Mouse (Mus musculus): Measurements from ENCODE around the gene Pacsin1.

The Pacsin1 gene

DNA sequence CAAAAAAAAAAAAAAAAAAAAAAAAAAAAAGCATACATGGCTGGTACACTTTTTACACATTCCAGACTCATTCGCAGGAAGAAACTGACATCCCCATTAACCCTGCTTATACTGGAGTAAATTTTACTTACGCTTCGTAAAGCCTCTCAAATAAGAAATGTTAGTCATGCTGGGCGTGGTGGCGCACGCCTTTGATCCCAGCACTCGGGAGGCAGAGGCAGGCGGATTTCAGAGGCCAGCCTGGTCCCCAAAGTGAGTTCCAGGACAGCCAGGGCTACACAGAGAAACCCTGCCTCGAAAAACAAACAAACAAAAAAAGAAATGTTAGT lies 19.8 kb upstream of the Pacsin1 start:
- in situ Hi-C loops (cut with MboI, MseI) = loop anchor here in 1 of 2 experiments (10.0 kb wide), 1 partner anchor 1781 kb away; no protein-coding TSS in a partner anchor

GRCm38 (mm10) chr17:27636132-27637020 lies 18.9 kb upstream of the Pacsin1 start, which contains the start of gene Rps10:
Gene Rps10 (minus strand): TSS chr17:27636669.
- in situ Hi-C loops (cut with MboI, MseI) = loop anchor here in 1 of 2 experiments (10.0 kb wide), 1 partner anchor 1782 kb away; no protein-coding TSS in a partner anchor

DNA sequence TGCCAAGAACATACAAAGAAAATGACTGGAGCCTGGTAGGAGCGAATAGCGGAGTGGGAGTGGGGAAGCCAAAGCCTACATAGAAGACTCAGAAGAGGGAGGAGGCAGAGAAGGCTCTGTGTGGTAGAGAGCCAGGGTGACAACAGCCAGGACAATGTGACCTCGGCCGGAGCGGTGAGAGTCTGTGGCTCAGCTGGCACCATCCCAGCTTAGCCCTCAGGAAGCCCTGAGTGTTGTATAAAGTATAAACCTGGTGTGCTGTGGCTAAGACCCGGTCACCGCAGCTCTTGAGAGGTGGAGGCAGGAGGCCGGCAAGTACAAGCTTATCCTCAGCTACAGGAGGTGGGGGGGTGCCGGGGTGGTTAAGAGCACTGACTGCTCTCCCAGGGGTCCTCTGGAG lies 18.0 kb upstream of the Pacsin1 start:
- in situ Hi-C loops (cut with MboI, MseI) = loop anchor here in 1 of 2 experiments (10.0 kb wide), 1 partner anchor 1783 kb away; no protein-coding TSS in a partner anchor

- in situ Hi-C loops (cut with MboI, MseI) = loop anchor here in 1 of 2 experiments (10.0 kb wide), 1 partner anchor 1784 kb away; no protein-coding TSS in a partner anchor
These were observed 16.4 kb upstream of the Pacsin1 start for GRCm38 (mm10) chr17:27638921-27639332.

- in situ Hi-C loops (cut with MboI, MseI) = loop anchor here in 1 of 2 experiments (10.0 kb wide), 1 partner anchor 1785 kb away; no protein-coding TSS in a partner anchor
These were observed 15.5 kb upstream of the Pacsin1 start for GRCm38 (mm10) chr17:27639851-27640250.

DNA sequence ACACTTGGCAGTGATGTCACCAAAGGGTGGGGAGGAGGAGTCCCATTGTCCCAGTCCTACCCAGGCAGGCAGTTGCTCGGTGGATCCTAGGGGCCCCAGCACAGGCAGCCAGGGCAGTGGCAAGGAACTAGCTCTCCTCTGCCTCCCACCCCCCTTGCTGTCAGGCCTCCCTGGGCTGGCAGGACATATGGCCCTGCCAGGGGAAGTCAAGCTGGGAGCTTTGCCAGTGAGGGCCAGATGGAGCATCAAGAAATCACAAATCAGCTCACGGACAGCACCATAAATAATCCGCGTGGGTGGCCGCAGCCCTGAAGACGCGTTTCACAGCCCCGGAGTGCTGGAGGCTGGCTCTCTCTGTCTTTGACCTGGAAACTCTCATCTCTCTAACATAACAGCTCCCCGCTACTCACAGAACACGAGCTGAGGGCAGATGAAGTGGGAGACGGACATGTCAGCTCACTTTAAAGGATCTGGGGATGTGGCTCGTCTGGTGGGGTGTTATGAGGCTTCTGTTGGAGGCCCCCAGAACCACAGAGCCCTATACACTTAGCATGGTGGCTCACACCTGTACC lies 12.7 kb upstream of the Pacsin1 start:
- in situ Hi-C loops (cut with MboI, MseI) = no loop called here

GRCm38 (mm10) chr17:27643101-27643500 lies 12.2 kb upstream of the Pacsin1 start:
- in situ Hi-C loops (cut with MboI, MseI) = no loop called here

- in situ Hi-C loops (cut with MboI, MseI) = no loop called here
These were observed 11.6 kb upstream of the Pacsin1 start for GRCm38 (mm10) chr17:27643756-27644155.

DNA sequence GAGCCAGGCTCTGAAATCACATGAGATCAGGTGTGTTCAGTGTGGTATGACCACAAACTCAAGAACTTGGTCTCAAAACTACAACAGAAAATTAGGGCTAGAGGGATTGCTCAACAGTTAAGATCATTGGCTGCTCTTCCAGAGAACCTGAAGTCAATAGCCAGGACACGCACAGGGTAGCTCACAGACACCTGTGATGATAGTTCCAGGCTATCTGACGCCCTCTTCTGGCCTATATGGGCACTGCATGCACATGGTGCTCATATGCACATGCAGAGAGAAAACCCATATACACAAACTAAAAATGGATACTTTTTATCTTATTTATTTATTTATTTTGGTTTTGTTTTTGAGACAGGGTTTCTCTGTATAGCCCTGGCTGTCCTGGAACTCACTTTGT lies 10.7 kb upstream of the Pacsin1 start:
- in situ Hi-C loops (cut with MboI, MseI) = no loop called here

DNA sequence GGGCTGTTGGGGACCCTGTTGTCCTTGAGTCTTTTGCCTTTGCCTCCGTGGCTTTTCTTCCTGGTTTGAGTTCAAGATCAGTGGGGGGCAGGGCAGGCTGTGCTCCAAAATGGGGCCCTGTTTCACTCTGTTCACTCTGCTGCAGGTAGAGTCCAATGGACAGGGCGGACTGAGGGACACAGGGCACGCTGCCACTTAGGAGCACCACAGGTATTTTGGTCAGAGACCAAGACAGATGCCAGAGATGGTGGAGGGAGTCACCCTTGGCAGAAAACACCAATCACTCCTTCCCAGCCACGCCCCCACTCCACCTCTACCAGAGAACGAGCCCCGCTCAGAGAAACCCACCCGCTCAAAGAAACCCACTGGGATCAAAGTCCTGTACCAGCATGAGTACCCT lies 9.5 kb upstream of the Pacsin1 start:
- in situ Hi-C loops (cut with MboI, MseI) = no loop called here

GRCm38 (mm10) chr17:27650160-27650559 lies 5.1 kb upstream of the Pacsin1 start:
- in situ Hi-C loops (cut with MboI, MseI) = no loop called here

DNA sequence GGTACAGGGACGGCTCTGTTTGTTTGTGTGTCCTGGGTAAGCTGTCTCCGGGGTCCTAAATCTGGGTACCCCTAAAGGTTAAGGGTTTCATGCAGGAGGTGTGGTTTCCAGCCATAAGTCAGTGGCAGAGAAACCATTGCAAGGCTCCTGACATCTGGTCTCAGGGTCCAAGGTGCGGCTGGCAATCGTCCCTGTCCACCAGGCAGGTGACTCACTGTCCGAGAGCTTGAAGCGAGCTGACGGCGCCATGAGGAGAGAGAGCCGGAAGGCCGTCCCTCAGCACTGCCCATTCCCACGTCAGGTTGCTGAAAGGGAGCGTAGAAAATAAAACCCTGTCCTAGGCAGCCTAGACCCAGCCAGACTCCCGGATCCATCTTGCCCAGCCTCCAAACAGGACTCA lies 4.7 kb upstream of the Pacsin1 start:
- in situ Hi-C loops (cut with MboI, MseI) = no loop called here

DNA sequence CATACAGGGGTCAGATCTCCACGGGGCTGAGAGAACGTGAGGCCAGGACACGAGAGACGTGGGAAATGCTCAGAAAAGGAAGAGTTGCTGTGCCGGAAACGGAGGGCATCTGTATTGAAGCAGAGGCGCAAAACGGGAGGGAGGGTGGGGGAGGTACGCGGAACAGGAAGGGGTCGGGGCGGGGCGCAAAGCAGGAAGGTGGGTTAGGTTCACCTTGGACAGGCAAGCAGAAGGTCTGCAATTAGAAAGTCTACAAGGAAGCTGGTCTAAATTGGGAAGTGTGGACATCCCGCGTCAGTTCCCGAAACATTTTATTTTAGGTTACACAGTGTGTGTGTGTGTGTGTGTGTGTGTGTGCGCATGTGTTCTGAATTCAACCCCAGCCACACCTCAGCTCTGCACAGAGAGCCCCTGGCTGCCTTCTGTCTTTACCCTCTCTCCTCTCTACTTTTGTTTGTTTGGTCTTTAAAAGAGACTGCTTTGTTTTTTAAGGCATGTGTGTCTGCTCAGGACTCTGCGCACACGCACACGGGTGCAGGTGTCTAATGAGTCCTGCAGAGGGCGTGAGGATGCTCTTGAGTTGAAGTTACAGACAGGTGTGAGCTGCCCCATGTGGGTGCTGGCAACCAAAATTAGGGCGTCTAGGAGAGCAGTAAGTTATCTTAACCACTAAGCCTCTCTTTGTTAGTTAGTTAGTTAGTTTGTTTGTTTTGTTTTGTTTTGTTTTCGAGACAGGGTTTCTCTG lies 3.1 kb upstream of the Pacsin1 start:
- in situ Hi-C loops (cut with MboI, MseI) = no loop called here

DNA sequence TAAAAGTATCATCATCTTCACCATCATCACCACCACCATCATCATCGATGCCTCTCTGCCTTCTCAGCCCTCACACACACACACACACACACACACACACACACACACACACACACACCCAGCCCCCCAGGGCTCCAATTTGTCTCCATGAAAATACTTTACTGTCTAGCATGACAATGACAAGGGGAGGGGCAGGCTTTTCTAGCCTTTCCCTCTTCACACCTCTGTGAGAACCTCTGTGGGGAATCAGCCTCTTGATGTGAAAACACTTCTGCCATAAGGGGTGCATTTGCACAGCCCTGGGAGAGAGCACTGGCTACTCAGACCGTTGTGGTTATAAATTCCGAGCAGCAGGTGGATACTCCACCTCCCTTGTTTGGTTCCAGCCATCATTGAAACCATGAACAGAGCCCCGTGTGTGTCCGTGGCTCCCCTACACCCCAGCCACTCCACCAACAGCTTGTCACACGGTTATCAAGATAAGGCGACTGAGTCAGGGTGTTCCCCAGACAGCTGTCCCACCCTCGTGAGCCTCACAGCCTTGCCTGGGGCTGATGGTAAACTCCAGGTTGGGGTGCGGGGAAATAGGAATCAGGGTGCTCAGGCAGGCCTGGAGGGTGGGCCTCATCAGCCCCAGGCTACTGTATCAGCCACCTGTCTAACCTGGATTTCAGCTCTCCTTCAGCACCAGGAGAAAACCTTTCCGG lies 1.9 kb upstream of the Pacsin1 start:
- in situ Hi-C loops (cut with MboI, MseI) = no loop called here

DNA sequence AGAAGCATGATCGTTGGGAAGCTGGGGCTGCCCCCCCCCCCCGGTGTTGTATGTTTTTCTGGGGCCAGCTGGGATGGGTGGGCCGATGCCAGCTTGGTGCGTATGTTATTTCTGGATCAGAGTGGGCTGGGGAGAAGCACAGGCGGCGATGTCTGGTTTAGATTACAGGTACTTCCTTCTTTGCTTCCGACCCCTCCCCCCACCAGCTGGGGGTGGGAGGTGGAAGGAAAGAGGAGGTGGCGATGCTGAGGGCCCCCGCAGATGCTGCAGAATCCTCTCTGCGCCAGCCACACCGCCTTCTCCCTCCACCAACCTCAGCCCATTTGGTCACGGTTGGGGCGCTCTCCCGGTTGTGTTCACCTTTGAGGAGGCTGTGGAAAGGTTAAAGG lies 696 bp downstream of the Pacsin1 start:
- in situ Hi-C loops (cut with MboI, MseI) = no loop called here

- in situ Hi-C loops (cut with MboI, MseI) = no loop called here
These were observed 1.1 kb downstream of the Pacsin1 start for GRCm38 (mm10) chr17:27656414-27656813.

- in situ Hi-C loops (cut with MboI, MseI) = no loop called here
These were observed 1.8 kb downstream of the Pacsin1 start for GRCm38 (mm10) chr17:27657123-27657522.

DNA sequence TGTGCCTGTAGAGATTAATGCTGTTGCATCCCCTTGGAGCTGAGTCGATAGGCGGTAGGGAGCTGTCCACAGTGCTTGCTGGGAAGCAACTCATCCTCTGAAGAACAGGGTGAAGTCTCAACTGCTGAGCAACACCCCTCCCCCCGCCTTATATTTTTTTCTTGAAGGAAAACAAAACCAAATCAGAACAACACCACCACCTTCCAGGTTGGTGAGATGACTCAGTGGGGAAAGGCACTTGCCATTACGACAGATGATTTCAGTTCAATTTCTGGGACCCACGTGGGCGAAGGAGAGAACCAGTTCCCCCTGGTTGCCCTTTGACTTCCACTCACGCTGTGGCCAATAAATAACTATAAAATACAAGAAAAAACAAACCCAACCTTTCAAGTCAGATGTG lies 3.5 kb downstream of the Pacsin1 start:
- in situ Hi-C loops (cut with MboI, MseI) = no loop called here

DNA sequence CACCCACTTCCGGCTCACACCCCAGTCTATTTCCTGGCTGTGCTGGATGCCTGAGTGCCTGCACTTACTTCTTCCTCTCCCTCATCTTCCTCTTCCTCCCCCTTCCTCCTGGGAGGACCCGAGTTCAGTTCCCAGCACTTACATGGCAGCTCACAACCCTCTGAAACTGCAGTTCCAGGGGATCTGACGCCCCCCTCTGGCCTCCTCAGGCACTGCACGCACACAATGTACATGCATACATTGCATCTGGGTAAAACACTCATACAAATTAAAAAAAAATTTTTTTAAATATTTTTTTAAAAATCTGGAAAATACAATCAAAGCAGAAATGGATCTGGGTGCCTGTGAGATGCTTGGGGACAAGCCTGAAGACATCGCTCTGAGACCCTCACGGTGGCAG lies 16.4 kb downstream of the Pacsin1 start:
- in situ Hi-C loops (cut with MboI, MseI) = no loop called here

DNA sequence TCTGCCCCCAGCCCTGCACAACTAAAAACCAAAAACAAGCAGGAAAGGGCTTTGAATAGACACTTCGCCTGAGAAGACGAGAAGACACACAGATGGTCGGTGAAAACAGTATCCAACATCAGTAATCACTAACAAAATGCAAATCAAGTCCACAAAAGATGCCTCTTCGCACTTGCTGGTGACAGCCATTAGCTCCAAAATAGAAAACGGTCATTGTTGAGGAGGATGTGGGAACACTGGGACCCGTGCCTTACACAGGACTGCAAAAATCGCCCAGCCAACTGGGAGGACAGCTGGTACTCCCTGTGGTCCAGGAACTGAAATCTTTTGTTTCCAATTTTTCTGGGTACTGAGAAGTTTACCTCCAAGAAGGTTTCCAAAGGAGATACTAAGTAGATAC lies 18.6 kb downstream of the Pacsin1 start:
- in situ Hi-C loops (cut with MboI, MseI) = no loop called here

DNA sequence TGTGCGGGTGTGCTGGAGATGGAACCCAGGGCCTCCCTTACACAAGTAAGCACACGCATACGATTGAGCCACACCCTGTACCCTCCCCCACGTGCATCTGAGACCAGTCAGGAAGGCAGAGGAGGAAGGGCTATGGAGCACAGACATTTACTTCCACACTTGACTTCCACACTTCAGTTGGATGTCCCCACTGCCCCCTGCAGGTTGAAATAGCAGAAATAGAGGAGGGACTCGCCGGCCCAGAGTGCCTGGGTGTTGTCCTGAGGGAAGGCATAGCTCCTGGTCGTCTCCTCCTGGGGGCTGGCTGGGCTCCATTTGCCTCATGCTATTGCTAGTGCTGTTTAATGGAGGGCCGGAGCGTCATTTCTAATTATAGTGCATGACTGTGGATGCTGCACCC lies 20.1 kb downstream of the Pacsin1 start:
- in situ Hi-C loops (cut with MboI, MseI) = no loop called here

All from T-helper 17 cell (primary cell).